Mouse (Mus musculus) thymus, postnatal 25 days (tissue): ENCODE measurements at regions not wholly inside any gene's neighbourhood (a gene's known extent, or its start where the extent isn't known, plus 50 kb on each side); places are given as distances from the start of the nearest gene placed in this dataset.

Experiments used
- DNase-seq: peaks from one replicate; pipeline ENCODE4 v3.0.0; 2022

- DNase-seq: no peak
Measured at GRCm38 (mm10) chr13:106525406-106526206, 411.2 kb downstream of the Ipo11 start.

- DNase-seq: no peak
Measured at GRCm38 (mm10) chr13:106514510-106515169, 422.1 kb downstream of the Ipo11 start.

GRCm38 (mm10) chr13:106513669-106514068 is 423.1 kb downstream of the Ipo11 start:
- DNase-seq: no peak

GRCm38 (mm10) chr13:106510435-106510834 is 426.3 kb downstream of the Ipo11 start:
- no peak for DNase-seq

- no peak for DNase-seq
Measured at GRCm38 (mm10) chr13:106501273-106501672, 435.5 kb downstream of the Ipo11 start.

- DNase-seq: no peak
Measured at GRCm38 (mm10) chr13:106471264-106471663, 465.5 kb downstream of the Ipo11 start.

- no peak for DNase-seq
Measured at GRCm38 (mm10) chr13:106454366-106454927, 482.3 kb downstream of the Ipo11 start.

- no peak for DNase-seq
Measured at GRCm38 (mm10) chr13:106432165-106432564, 504.6 kb downstream of the Ipo11 start.

- DNase-seq: no peak
Measured at GRCm38 (mm10) chr13:106406608-106407038, 530.1 kb downstream of the Ipo11 start.

GRCm38 (mm10) chr13:106392642-106393041 is 544.1 kb downstream of the Ipo11 start:
- DNase-seq: no peak

- no peak for DNase-seq
Measured at GRCm38 (mm10) chr13:106388634-106389033, 548.1 kb downstream of the Ipo11 start.

- DNase-seq: no peak
Measured at GRCm38 (mm10) chr13:106367589-106367988, 569.2 kb downstream of the Ipo11 start.

- DNase-seq: no peak
Measured at GRCm38 (mm10) chr13:106352614-106353409, 583.9 kb downstream of the Ipo11 start.

- DNase-seq: no peak
Measured at GRCm38 (mm10) chr13:106332025-106332424, 604.7 kb downstream of the Ipo11 start.

GRCm38 (mm10) chr13:106318980-106319379 is 617.8 kb downstream of the Ipo11 start:
- no peak for DNase-seq

GRCm38 (mm10) chr13:106318476-106318875 is 618.3 kb downstream of the Ipo11 start:
- DNase-seq: no peak

- DNase-seq: no peak
Measured at GRCm38 (mm10) chr13:106317300-106317699, 619.5 kb downstream of the Ipo11 start.

GRCm38 (mm10) chr13:106281181-106281580 is 655.6 kb downstream of the Ipo11 start:
- no peak for DNase-seq

GRCm38 (mm10) chr13:106259874-106260273 is 676.9 kb downstream of the Ipo11 start:
- no peak for DNase-seq
